Mouse (Mus musculus) C2C12 (cell line): ENCODE measurements around the gene Zfp273. TPM values are rescaled to one million over a fixed set of nuclear protein-coding genes. Genes with fewer than 3 reads are reported as not detected.
"Not testable (repeated sequence)": the region's sequence is repeated elsewhere in the genome, so short reads cannot be mapped to it uniquely, and the experiment has no call there.

Experiments used
- H3K27me3 ChIP-seq: one replicate; pipeline ENCODE4 v1.6.1; 2011; ENCODE audit not compliant: control insufficient read depth, insufficient read depth, insufficient read length
- H3K36me3 ChIP-seq: one replicate; pipeline ENCODE4 v1.6.1; 2011; ENCODE audit not compliant: control insufficient read depth, insufficient read depth
- H3K4me3 ChIP-seq: one replicate; pipeline ENCODE4 v1.5.1; 2011; ENCODE audit warnings: mild to moderate bottlenecking, control low read depth; ENCODE audit not compliant: poor library complexity, insufficient read depth, severe bottlenecking
- H3K79me2 ChIP-seq: one replicate; pipeline ENCODE4 v1.6.1; 2011; ENCODE audit not compliant: control insufficient read depth, insufficient read depth
- H3K79me3 ChIP-seq: one replicate; pipeline ENCODE4 v1.6.1; 2011; ENCODE audit warnings: low read depth, control low read depth
- H3ac ChIP-seq: one replicate; pipeline ENCODE3; 2011; ENCODE audit warnings: low read depth; ENCODE audit not compliant: control insufficient read depth, insufficient read length
- CEBPB ChIP-seq: IDR thresholded peaks from one replicate; pipeline ENCODE4 v1.6.1; 2011; ENCODE audit warnings: low read depth, mild to moderate bottlenecking, control low read depth, moderate library complexity
- CTCF ChIP-seq: IDR thresholded peaks from one replicate; pipeline ENCODE4 v1.5.1; 2011; ENCODE audit not compliant: control insufficient read depth, insufficient read depth, insufficient read length
- FOSL1 ChIP-seq: IDR thresholded peaks from one replicate; pipeline ENCODE4 v1.8.0; 2011; ENCODE audit warnings: mild to moderate bottlenecking, low read length; ENCODE audit not compliant: poor library complexity, insufficient read depth, severe bottlenecking
- MAX ChIP-seq: IDR thresholded peaks from one replicate; pipeline ENCODE4 v1.6.1; 2011; ENCODE audit warnings: mild to moderate bottlenecking, control low read depth
- MYOD1 ChIP-seq: IDR thresholded peaks from one replicate; pipeline ENCODE4 v1.6.1; 2011; ENCODE audit warnings: low read depth; ENCODE audit not compliant: control insufficient read depth, insufficient read length
- MYOG ChIP-seq: IDR thresholded peaks from one replicate; pipeline ENCODE4 v1.6.1; 2011; ENCODE audit not compliant: control insufficient read depth, insufficient read length; ENCODE audit errors: extremely low read depth
- USF1 ChIP-seq: IDR thresholded peaks from one replicate; pipeline ENCODE4 v1.6.1; 2011; ENCODE audit warnings: low read depth, mild to moderate bottlenecking, control low read depth, moderate library complexity
- polyA plus RNA-seq: library from polyadenylated mRNA; unstranded; fragments of >200 nt; fragmentation: generic; extraction: Trizol; gene quantifications from one replicate; pipeline ENCODE4 v1.2.1, GENCODE M21; 2012; ENCODE audit warnings: missing spikeins

Gene Zfp273
- polyA plus RNA-seq, 1 experiment, result 0.22 TPM

GRCm38 (mm10) chr13:67863026-67863425 is 49.5 kb downstream of the Zfp273 start, which contains the start of gene BC048507:
Gene BC048507, plus strand, starts transcription at chr13:67863326.
- H3K36me3 ChIP-seq, result no peaks in the 10 kb centered on the region
- no peaks in the 10 kb centered on the region for H3K27me3 ChIP-seq
- TF ChIP-seq CEBPB (no peak), FOSL1 (no peak), MYOG (no peak), MAX (no peak), MYOD1 (no peak), CTCF (no peak)
- no peaks in the 10 kb centered on the region for H3K79me3 ChIP-seq
- H3ac ChIP-seq, result no peak within 1 kb of the TSS
- no peaks in the 10 kb centered on the region for H3K79me2 ChIP-seq
- no peak within 1 kb of the TSS for H3K4me3 ChIP-seq

GRCm38 (mm10) chr13:67864764-67865350 is 51.3 kb downstream of the Zfp273 start:
- Histone ChIP-seq H3K27me3 (no peaks in the 10 kb centered on the region), H3K79me2 (no peaks in the 10 kb centered on the region), H3K36me3 (no peaks in the 10 kb centered on the region), H3K4me3 (no peak overlapping the region), H3ac (no peak overlapping the region), H3K79me3 (no peaks in the 10 kb centered on the region)
- TF ChIP-seq CEBPB (no peak), CTCF (no peak), MYOG (no peak)

- Histone ChIP-seq H3ac (no peak overlapping the region), H3K79me3 (no peaks in the 10 kb centered on the region), H3K4me3 (no peak overlapping the region), H3K36me3 (no peaks in the 10 kb centered on the region), H3K27me3 (no peaks in the 10 kb centered on the region), H3K79me2 (no peaks in the 10 kb centered on the region)
- TF ChIP-seq CTCF (no peak), FOSL1 (no peak), MYOD1 (no peak), MYOG (no peak), CEBPB (no peak), USF1 (no peak), MAX (no peak)
Observed at GRCm38 (mm10) chr13:67867899-67868298, 54.4 kb downstream of the Zfp273 start.

- not testable (repeated sequence) for H3K79me2 ChIP-seq, H3K4me3 ChIP-seq, H3K27me3 ChIP-seq, H3K79me3 ChIP-seq, H3ac ChIP-seq, H3K36me3 ChIP-seq
Observed at GRCm38 (mm10) chr13:67876049-67876698, 62.6 kb downstream of the Zfp273 start.

Other genes starting within 250 kb of the Zfp273 start
- 0.94 TPM for gene Zfp729b, start 204.0 kb upstream of the Zfp273 start, polyA plus RNA-seq
- gene Gm49345, start 176.0 kb upstream of the Zfp273 start, polyA plus RNA-seq, result 0.23 TPM
- gene Zfp729a, start 175.9 kb upstream of the Zfp273 start, polyA plus RNA-seq, result 0.68 TPM
- 0.73 TPM for gene Zfp738, start 126.7 kb upstream of the Zfp273 start, polyA plus RNA-seq
- 1.3 TPM for gene Zfp65, start 84.6 kb upstream of the Zfp273 start, polyA plus RNA-seq
- 0.51 TPM for gene Zfp85, start 58.5 kb upstream of the Zfp273 start, polyA plus RNA-seq
- gene Zfp493, start 34.0 kb upstream of the Zfp273 start, polyA plus RNA-seq, result 0.04 TPM
- gene Gm10037, start 17.4 kb downstream of the Zfp273 start, polyA plus RNA-seq, result not detected
- gene BC048507, start 49.6 kb downstream of the Zfp273 start, polyA plus RNA-seq, result not detected